Mouse (Mus musculus) intestine, embryonic 14.5 days (tissue): ENCODE data around the gene Gng4. TPM values are rescaled to one million over a fixed set of nuclear protein-coding genes. Genes with fewer than 3 reads are reported as not detected.
"Not testable (repeated sequence)": the region's sequence is repeated elsewhere in the genome, so short reads cannot be mapped to it uniquely, and the experiment has no call there.

Experiments
- ATAC-seq: fragments of 200-750 bp; cut with Nextera tagmentation; replicated peaks from 2 replicates; pipeline ENCODE4 v1.8.0; 2017; ENCODE audit warnings: low read depth, moderate number of reproducible peaks, moderate TSS enrichment, moderate library complexity; ENCODE audit not compliant: low FRiP score, low TSS enrichment
- DNase-seq: peaks from one replicate; pipeline ENCODE4 v3.0.0-alpha.2; 2018; ENCODE audit warnings: low spot score
- H3K27ac ChIP-seq: fragments of 300-500 bp; sonication (generic); 2 replicates; pipeline ENCODE4 v1.5.1; 2014; ENCODE audit warnings: low read depth, mild to moderate bottlenecking, control low read depth
- H3K27me3 ChIP-seq: fragments of 300-500 bp; sonication (generic); replicated peaks from 2 replicates; pipeline ENCODE4 v1.6.1; 2014; ENCODE audit warnings: low read length, control low read depth; ENCODE audit not compliant: control insufficient read depth, insufficient read depth
- H3K36me3 ChIP-seq: fragments of 300-500 bp; sonication (generic); 2 replicates; pipeline ENCODE4 v1.6.1; 2014; ENCODE audit warnings: low read length, control low read depth; ENCODE audit not compliant: control insufficient read depth, insufficient read depth
- H3K4me1 ChIP-seq: fragments of 300-500 bp; sonication (generic); replicated peaks from 2 replicates; pipeline ENCODE4 v1.6.1; 2014; ENCODE audit warnings: low read length, control low read depth, mixed read lengths; ENCODE audit not compliant: control insufficient read depth, insufficient read depth
- H3K4me2 ChIP-seq: fragments of 300-500 bp; sonication (generic); 2 replicates; pipeline ENCODE4 v1.6.1; 2014; ENCODE audit warnings: low read length
- H3K4me3 ChIP-seq: fragments of 300-500 bp; sonication (generic); 2 replicates; pipeline ENCODE4 v1.5.1; 2014; ENCODE audit warnings: low read depth, low read length, control low read depth, mixed read lengths
- H3K9ac ChIP-seq: fragments of 300-500 bp; sonication (generic); 2 replicates; pipeline ENCODE4 v1.6.1; 2014; ENCODE audit warnings: mild to moderate bottlenecking, low read length
- H3K9me3 ChIP-seq: fragments of 300-500 bp; sonication (generic); 2 replicates; pipeline ENCODE4 v1.6.1; 2016; ENCODE audit warnings: low read length, control low read depth; ENCODE audit not compliant: control insufficient read depth
- WGBS: fragments of 180-500 bp; shearing (Covaris S2); extraction: QIAGEN DNeasy Blood & Tissue Kit; methylation state at CpG from one replicate; pipeline ENCODE4 v1.1.7; 2014; 5-methylcytosine and 5-hydroxymethylcytosine counted together
- polyA plus RNA-seq: library from polyadenylated mRNA; unstranded; fragments of >200 nt; fragmentation: Nextera tagmentation; extraction: Ambion mirVana; gene quantifications from 2 replicates; pipeline ENCODE4 v1.2.1, GENCODE M21; 2014

The Gng4 gene
- polyA plus RNA-seq, 1 experiment from 2014 or later = 2.5 TPM

DNA sequence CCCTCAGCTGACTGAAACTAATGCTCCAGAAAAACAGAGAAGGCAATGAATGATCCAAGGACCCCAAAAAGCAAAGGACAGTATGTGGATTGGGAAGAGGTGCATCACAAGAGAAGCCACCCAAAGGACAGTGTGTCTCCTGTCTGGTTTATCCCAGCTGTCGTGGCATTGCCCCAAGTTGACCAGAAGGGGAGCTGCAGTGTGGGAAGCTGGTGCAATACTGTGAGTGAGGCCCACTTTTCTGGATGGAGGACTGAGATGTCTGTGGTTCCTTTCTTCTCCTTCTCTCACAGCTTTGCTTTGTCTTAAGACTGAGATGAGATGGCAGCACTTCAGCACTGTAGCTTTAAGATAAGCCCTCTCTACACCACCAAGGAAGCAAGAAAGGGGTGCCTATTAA lies 12.2 kb downstream of the Gng4 start:
- no peaks in the 10 kb centered on the region for H3K9me3 ChIP-seq
- WGBS = 90% methylated on average over 1 of the region's 1 CpGs
- no peaks in the 10 kb centered on the region for H3K4me1 ChIP-seq
- ATAC-seq (no peak), DNase-seq (no peak)
- H3K4me2 ChIP-seq = no peak overlapping the region
- no peaks in the 10 kb centered on the region for H3K36me3 ChIP-seq
- no peak overlapping the region for H3K9ac ChIP-seq
- H3K4me3 ChIP-seq = no peak overlapping the region
- no peaks in the 10 kb centered on the region for H3K27me3 ChIP-seq
- H3K27ac ChIP-seq = no peak overlapping the region

DNA sequence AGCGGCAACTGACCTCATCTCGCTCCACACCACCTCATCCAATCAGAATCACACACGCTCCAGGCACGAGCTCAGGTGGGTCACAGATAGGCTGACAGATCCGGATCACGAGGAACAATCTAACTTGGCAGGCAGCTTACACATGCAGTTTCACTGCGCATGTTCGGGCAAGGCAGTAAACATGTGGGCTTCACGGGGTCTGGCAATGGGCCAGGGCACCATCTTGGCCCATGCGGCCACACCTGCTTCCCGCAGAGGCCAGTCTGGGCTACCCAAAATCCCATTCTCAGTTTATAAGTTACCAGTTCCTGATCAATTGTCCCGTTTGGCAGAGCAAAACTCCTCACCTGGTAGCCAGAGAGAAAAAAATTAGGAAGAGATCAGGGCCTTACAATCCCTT lies 14.0 kb downstream of the Gng4 start:
- DNase-seq, H3K27me3 ChIP-seq, H3K36me3 ChIP-seq, H3K4me2 ChIP-seq, H3K4me1 ChIP-seq, H3K9ac ChIP-seq, H3K9me3 ChIP-seq, H3K4me3 ChIP-seq, H3K27ac ChIP-seq, ATAC-seq: not testable (repeated sequence)
- WGBS = 90% methylated on average over 12 of the region's 12 CpGs

DNA sequence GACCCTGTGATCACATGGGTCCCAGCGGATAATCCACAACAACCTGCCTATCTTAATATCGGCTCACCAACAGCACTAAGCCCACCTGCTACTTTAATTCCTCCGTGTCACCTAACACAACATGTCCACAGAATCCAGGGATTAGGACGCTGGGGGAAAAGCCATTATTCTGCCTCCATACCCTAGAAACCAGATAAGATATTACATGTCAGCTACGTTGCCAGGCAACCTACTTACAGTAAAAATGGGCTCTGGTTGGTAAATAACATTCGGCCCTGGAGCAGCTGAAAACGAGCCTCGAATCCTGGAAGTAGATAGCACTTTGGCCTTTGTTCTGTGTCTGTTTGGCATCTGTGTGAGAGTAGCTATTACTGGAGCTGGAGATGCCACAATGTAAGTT lies 14.9 kb downstream of the Gng4 start:
- WGBS = 77% methylated on average over 8 of the region's 8 CpGs
- Histone ChIP-seq H3K4me2 (no peak overlapping the region), H3K36me3 (no peaks in the 10 kb centered on the region), H3K4me1 (no peaks in the 10 kb centered on the region), H3K4me3 (no peak overlapping the region), H3K27ac (no peak overlapping the region), H3K9ac (no peak overlapping the region), H3K27me3 (no peaks in the 10 kb centered on the region), H3K9me3 (no peaks in the 10 kb centered on the region)
- DNase-seq (no peak), ATAC-seq (no peak)

DNA sequence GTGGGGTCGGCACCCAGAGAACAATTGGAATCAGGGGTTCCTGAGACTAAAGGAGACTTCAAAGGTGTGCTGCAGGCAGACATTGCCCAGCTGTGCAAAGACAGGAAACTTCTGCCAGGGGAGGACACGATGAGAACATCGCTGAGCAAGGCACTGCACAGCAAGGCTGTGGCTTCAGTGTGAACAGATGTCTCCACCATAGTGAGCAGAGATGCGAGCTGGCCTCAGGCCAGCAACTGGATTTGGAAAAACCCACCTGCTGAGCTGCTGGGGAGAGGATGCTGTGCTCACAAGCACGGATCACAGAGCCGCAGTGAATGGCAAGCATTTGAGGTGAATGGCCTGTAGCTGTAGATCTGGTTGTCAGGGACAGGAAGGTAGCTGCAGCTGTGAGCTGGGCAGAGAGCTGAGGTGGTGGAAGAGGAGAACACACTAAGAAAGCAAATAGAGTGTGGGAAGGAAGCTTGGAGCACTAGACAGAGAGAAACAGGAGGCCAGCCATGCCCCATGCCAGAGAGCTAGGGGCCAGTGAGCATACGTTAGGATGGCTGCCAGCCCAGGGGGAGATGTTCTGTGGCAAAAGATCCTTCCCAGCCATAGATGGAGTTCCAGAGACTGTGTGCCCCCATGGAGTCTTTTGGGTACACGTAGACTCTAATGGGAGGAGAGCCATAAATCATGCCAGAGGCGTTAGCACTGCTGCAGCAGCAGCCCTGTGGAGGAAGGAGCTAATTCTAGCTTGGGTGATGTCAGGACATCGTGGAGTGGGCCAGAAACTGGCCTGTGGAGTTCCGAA lies 24.7 kb downstream of the Gng4 start:
- Histone ChIP-seq H3K9ac (no peak overlapping the region), H3K36me3 (no peaks in the 10 kb centered on the region), H3K27me3 (no peaks in the 10 kb centered on the region), H3K4me3 (no peak overlapping the region), H3K27ac (no peak overlapping the region), H3K9me3 (0 out of 2 replicates have a peak, but pooled peaks cover under 1% of the 10 kb centered on the region), H3K4me1 (no peaks in the 10 kb centered on the region), H3K4me2 (no peak overlapping the region)
- DNase-seq (no peak), ATAC-seq (0 out of 2 replicates have a peak, but pooled peaks have one; percentile 53)
- WGBS = 14% methylated on average over 11 of the region's 11 CpGs

DNA sequence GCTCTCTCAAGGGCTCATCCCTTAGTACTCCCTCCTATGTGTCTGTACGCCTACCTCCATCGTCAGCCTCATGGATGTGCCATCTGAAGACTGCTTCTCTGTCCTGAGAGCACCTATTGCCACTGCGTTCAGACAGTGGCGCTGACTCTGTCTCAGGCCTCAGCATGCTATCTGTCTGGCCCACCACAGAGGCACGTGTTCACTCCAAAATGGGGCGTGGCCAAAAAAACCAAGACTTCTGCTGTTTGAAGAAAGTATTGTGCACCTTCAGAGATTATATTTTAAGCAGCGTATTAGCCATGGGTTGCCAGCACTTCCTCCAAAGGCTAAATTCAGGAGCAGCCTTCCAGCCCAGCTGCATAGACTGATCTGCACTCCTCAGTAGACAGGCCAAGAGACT lies 27.0 kb downstream of the Gng4 start:
- no peak overlapping the region for H3K4me2 ChIP-seq
- no peak overlapping the region for H3K9ac ChIP-seq
- ATAC-seq (no peak), DNase-seq (no peak)
- H3K4me3 ChIP-seq = no peak overlapping the region
- H3K4me1 ChIP-seq = no peaks in the 10 kb centered on the region
- H3K27ac ChIP-seq = no peak overlapping the region
- no peaks in the 10 kb centered on the region for H3K27me3 ChIP-seq
- H3K9me3 ChIP-seq = 0 out of 2 replicates have a peak, but pooled peaks cover 2% of the 10 kb centered on the region
- no peaks in the 10 kb centered on the region for H3K36me3 ChIP-seq
- WGBS = 86% methylated on average over 7 of the region's 7 CpGs

DNA sequence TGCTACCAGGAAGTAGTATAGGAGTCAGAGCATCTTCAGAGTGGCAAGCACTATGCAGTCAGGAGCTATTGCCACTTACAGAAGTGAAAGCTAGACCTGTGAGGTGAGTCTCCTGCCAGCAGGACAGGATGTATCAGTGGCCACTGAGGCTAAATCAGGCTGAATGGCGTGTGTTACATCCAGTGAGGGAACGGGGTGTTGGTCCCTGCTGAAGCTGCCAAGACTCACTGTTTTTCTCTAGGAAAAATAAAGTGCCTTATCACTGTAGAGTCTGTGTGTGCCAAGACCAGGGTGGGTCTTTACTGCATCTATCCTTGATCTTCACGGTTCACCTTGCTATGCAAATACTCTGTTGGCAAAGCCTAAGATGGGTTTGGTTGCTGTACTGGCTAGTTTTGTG lies 34.8 kb downstream of the Gng4 start:
- H3K4me1 ChIP-seq = no peaks in the 10 kb centered on the region
- no peaks in the 10 kb centered on the region for H3K27me3 ChIP-seq
- no peaks in the 10 kb centered on the region for H3K36me3 ChIP-seq
- DNase-seq (no peak), ATAC-seq (no peak)
- no peak overlapping the region for H3K9ac ChIP-seq
- H3K4me2 ChIP-seq = no peak overlapping the region
- H3K27ac ChIP-seq = no peak overlapping the region
- H3K9me3 ChIP-seq = no peaks in the 10 kb centered on the region
- 85% methylated on average over 3 of the region's 3 CpGs for WGBS
- no peak overlapping the region for H3K4me3 ChIP-seq

DNA sequence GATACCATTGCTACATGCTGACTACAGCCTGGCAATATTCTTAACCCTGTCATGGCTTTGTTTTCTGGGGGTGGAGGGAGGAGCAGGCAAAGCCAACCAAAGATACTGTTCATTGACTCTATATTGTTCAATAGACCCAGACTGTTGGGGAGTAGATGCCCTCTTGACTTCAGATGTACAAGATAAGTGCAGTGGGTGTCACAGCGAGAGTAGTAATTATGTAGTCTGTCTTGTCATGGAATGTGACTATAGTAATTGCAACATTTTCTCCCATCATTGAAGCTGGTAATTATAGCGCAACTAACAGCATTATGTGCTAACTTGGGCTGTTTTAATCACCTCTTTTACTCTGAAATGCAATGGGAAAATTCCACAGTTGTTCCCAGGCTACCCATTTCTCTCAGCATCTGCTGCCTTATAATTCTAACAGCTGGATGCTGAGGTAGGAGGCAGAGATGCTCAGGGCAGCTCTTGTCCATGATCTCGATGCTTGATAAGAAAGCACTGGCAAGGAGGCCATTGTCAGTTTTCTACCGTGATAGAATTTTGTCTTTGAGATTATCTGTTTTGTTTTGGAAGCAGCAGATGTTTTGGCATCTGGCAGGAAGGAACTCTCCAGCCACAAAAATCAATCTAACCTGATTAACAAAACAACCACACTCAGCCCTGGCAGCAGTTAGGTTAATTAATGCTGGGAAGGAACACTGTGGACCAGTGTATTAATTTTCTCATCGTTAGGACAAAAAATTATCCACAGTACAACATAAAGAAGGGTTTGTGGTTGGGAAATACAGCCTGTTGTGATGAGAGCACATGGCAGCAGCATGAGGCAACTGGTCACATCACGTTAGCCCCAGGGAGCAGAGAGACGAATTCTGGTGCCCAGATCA lies 36.6 kb downstream of the Gng4 start:
- H3K27ac ChIP-seq = no peak overlapping the region
- WGBS = 70% methylated on average over 7 of the region's 7 CpGs
- H3K9ac ChIP-seq = no peak overlapping the region
- DNase-seq = no peak
- ATAC-seq = no peak
- H3K4me3 ChIP-seq = no peak overlapping the region
- no peaks in the 10 kb centered on the region for H3K9me3 ChIP-seq
- H3K27me3 ChIP-seq = no peaks in the 10 kb centered on the region
- H3K36me3 ChIP-seq = no peaks in the 10 kb centered on the region
- no peak overlapping the region for H3K4me2 ChIP-seq
- no peaks in the 10 kb centered on the region for H3K4me1 ChIP-seq

DNA sequence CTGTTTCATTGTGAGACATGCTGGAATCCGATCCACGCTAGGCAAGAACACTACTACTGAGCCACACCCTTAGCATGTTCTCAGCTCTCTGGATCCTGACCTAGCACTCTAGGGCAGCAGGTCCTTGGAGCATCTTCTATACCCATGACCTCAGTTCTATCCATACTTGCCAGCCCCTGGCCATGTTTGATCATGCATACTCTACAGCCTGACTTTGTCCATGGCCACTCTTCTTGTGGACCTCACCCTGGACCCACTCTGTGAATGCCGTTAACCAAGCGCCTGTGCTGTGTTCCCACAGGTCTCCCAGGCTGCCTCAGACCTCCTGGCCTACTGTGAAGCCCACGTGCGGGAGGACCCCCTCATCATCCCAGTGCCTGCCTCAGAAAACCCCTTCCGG lies 41.1 kb downstream of the Gng4 start:
- Histone ChIP-seq H3K4me3 (no peak overlapping the region), H3K9me3 (no peaks in the 10 kb centered on the region), H3K36me3 (no peaks in the 10 kb centered on the region), H3K4me2 (no peak overlapping the region), H3K9ac (no peak overlapping the region), H3K4me1 (no peaks in the 10 kb centered on the region), H3K27ac (no peak overlapping the region), H3K27me3 (no peaks in the 10 kb centered on the region)
- 92% methylated on average over 7 of the region's 7 CpGs for WGBS
- no peak for DNase-seq
- no peak for ATAC-seq
